Mouse (Mus musculus) hindbrain, embryonic 16.5 days (tissue): ENCODE data around the gene Gnb3. TPM values are rescaled to one million over a fixed set of nuclear protein-coding genes. Genes with fewer than 3 reads are reported as not detected.

ENCODE experiments used
- ATAC-seq: fragments of 200-750 bp; cut with Nextera tagmentation; 2 replicates; pipeline ENCODE4 v1.8.0; 2017; ENCODE audit warnings: moderate TSS enrichment, moderate library complexity
- H3K27ac ChIP-seq: fragments of 300-500 bp; sonication (generic); 2 replicates; pipeline ENCODE4 v1.5.1; 2014; ENCODE audit warnings: low read depth, mild to moderate bottlenecking, control low read depth, low read length, moderate library complexity
- H3K27me3 ChIP-seq: fragments of 300-500 bp; sonication (generic); replicated peaks from 2 replicates; pipeline ENCODE4 v1.6.1; 2014; ENCODE audit warnings: low read length; ENCODE audit not compliant: control insufficient read depth, insufficient read depth
- H3K36me3 ChIP-seq: fragments of 300-500 bp; sonication (generic); 2 replicates; pipeline ENCODE4 v1.6.1; 2014; ENCODE audit warnings: mild to moderate bottlenecking, low read length, moderate library complexity, mixed read lengths; ENCODE audit not compliant: control insufficient read depth, insufficient read depth
- H3K4me1 ChIP-seq: fragments of 300-500 bp; sonication (generic); 2 replicates; pipeline ENCODE4 v1.6.1; 2014; ENCODE audit warnings: low read depth, low read length; ENCODE audit not compliant: control insufficient read depth, insufficient read depth
- H3K4me2 ChIP-seq: fragments of 300-500 bp; sonication (generic); 2 replicates; pipeline ENCODE4 v1.6.1; 2014; ENCODE audit warnings: mild to moderate bottlenecking, low read length, control low read depth, moderate library complexity
- H3K4me3 ChIP-seq: fragments of 300-500 bp; sonication (generic); 2 replicates; pipeline ENCODE4 v1.5.1; 2014; ENCODE audit warnings: mild to moderate bottlenecking, low read length, control low read depth, moderate library complexity
- H3K9ac ChIP-seq: fragments of 300-500 bp; sonication (generic); 2 replicates; pipeline ENCODE4 v1.6.1; 2014; ENCODE audit warnings: low read depth, mild to moderate bottlenecking, control low read depth, low read length, moderate library complexity
- H3K9me3 ChIP-seq: fragments of 300-500 bp; sonication (generic); 2 replicates; pipeline ENCODE4 v1.6.1; 2014; ENCODE audit warnings: mild to moderate bottlenecking, low read length, moderate library complexity; ENCODE audit not compliant: control insufficient read depth
- WGBS: fragments of 180-500 bp; shearing (Covaris S2); extraction: QIAGEN DNeasy Blood & Tissue Kit; methylation state at CpG from one replicate; pipeline ENCODE4 v1.1.7; 2014; 5-methylcytosine and 5-hydroxymethylcytosine counted together
- polyA plus RNA-seq: library from polyadenylated mRNA; unstranded; fragments of >200 nt; fragmentation: Nextera tagmentation; extraction: Ambion mirVana; gene quantifications from 2 replicates; pipeline ENCODE4 v1.2.1, GENCODE M21; 2015

Gnb3 gene
- polyA plus RNA-seq, 1 experiment from 2014 or later, result 1.1 TPM

DNA sequence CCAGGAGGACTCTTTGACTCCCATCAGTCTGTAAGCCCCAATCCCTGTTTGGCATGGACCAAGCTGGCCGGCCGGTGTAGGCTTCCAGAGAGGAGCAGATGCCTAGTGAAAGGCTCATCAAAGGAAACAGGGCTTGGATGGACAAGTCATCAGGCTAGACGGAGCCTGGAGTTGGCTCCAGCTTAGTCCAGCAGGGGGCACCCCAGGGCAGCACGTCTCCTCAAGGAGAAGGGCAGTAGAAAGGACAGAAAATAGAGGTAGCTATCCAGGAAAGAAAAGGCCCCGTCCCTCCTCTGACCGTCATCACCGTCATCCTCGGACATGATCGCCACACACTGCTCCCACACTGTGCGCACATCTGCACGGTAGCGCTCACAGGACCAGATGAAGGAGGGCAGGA, 19.6 kb upstream of the Gnb3 start:
- peak overlapping the region; percentile 43 for H3K4me2 ChIP-seq
- H3K9ac ChIP-seq, result peak overlapping the region; percentile 59

DNA sequence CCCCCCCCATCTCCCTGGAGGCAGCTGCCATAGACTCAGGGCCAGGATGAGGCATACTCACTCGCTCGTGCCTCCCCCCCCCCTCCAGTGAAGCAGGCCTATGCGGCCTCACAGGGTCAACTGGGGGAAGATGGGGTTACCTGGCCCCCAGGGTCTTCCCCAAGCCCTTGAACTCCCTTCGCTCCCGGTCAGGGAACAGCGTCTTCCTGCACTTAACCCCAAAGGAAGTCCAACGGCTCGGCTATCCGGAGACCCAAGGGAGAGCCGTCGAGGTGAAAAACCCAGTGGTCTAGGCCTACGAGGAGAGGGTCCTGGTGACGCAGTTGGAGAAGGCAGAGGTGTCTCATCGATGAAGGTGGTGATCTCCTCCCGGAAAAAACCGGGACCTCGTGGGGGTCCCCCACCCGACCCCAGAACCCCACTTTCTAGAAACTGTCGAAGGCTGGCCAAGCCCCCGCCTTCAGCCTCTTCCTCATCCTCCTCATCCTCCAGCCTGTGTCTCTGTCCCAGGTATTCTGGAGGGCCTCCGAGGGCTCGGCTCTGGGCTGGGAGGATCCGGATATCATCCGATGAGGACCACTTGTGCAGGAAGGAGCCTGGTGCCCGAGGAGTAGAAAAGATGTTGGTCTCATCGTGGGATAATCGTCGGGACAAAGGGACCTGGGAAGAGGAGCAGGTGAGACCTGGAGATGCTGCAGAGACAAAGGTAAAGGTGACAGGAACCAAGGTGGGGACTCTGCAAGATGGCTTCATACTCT, 18.7 kb upstream of the Gnb3 start:
- H3K9ac ChIP-seq, result no peak overlapping the region
- no peak overlapping the region for H3K4me3 ChIP-seq
- H3K27ac ChIP-seq, result no peak overlapping the region
- 79% methylated on average over 28 of the region's 28 CpGs for WGBS
- no peaks in the 10 kb centered on the region for H3K27me3 ChIP-seq
- peak overlapping the region; percentile 1; the same call in 1 of the 2 replicates for H3K4me2 ChIP-seq
- peaks cover 44% of the 10 kb centered on the region for H3K4me1 ChIP-seq
- no peak for ATAC-seq
- H3K36me3 ChIP-seq, result no peaks in the 10 kb centered on the region
- H3K9me3 ChIP-seq, result no peaks in the 10 kb centered on the region

More for the DNA sequence above, 19.6 kb upstream of the Gnb3 start:
- Histone ChIP-seq H3K4me1 (peaks cover 50% of the 10 kb centered on the region), H3K4me3 (peak overlapping the region; percentile 13; the same call in 1 of the 2 replicates), H3K36me3 (no peaks in the 10 kb centered on the region), H3K27me3 (no peaks in the 10 kb centered on the region), H3K9me3 (no peaks in the 10 kb centered on the region), H3K27ac (peak overlapping the region; percentile 67)
- ATAC-seq, result no peak
- 9% methylated on average over 12 of the region's 12 CpGs for WGBS

DNA sequence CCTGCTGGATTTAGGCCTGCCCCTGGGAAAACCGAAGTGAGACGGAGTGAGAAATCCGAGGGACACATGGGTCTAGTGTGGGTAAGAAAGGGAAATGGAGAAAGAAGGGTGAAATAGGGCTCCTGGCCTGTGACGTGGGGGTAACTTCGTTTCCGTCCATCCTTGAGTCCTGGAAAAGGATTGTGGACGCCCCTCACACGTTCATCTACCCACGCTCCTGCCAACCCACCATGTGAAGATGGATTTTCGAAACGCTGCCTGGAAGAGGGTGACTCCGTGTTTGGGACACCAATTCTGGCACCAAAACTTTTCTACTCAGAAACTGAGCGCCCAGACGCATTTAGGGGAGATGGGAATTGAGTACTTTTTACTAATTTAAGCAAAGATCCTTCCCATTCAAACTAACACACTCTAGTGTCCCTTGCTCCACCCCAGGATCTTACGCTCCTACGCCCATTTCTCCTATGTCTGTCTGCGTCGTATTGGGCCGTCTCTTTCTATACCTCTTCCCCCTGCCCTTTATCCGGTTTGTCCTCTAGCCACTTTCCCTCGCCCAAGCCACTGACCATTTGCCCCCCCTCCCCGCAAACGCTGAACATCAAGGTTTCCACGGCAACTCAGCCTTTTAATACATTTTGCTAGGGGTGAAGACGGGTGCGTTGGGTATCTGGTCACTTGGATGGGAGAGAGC, 17.9 kb upstream of the Gnb3 start:
- H3K9ac ChIP-seq, result peak overlapping the region; percentile 96
- peaks cover 44% of the 10 kb centered on the region for H3K4me1 ChIP-seq
- 21% methylated on average over 26 of the region's 26 CpGs for WGBS
- H3K36me3 ChIP-seq, result no peaks in the 10 kb centered on the region
- H3K9me3 ChIP-seq, result no peaks in the 10 kb centered on the region
- peak overlapping the region; percentile 98 for H3K27ac ChIP-seq
- peak overlapping the region; percentile 76 for H3K4me2 ChIP-seq
- no peak for ATAC-seq
- H3K4me3 ChIP-seq, result peak overlapping the region; percentile 73
- H3K27me3 ChIP-seq, result no peaks in the 10 kb centered on the region

DNA sequence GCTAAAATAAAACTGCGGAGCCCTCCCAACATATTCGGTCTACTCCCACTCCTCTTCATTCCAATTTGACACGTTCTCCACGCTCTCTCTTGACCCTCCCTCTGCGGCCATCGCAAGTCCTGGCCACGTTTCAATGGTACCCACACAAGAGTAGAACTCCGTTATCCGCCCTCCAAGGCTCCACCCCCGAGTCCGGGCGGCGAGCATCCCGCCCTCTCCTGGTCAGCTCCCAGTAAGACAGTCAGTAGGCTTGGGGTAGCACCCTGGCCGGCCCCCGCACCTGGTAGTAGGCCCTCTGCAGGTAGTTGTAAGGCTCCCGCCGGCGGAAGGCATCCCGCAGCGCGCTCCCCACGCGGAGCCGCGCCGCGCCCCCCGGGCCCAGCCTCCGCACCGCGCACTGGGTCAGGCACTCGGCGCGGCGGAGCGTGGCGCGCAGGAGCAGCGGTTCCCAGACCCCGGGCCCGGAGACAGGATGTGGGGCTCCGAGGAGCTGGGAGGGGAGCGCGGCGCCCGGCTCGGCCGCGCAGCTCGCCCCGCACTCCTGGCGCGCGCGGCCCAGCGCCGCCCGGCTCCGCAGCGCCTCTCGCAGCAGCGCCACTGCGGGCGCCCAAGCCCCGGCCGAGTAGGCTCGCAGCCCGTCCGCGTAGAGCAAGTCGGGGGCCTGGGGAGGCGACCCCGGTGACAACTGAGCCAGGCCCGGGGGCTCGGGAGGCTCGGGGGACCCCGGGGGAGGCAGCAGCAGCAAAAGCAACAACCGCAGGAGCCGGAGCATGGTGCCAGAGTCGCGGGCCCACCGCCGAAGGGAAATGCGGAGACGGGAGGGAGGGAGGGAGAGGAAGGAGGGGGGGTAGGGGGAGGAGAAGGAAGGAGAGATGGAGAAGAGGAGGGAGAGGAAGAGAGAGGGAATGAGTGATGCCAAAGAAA, 17.1 kb upstream of the Gnb3 start, which contains the start of gene P3h3:
TSS of gene P3h3 (minus strand) at position 837 of the 924 bp plus-strand sequence.
- Histone ChIP-seq H3K4me3 (peak within 1 kb of the TSS; percentile 73), H3K9ac (peak within 1 kb of the TSS; percentile 96), H3K36me3 (no peaks in the 10 kb centered on the region), H3K9me3 (no peaks in the 10 kb centered on the region), H3K4me2 (peak within 1 kb of the TSS; percentile 76), H3K27me3 (no peaks in the 10 kb centered on the region), H3K4me1 (peaks cover 38% of the 10 kb centered on the region), H3K27ac (peak within 1 kb of the TSS; percentile 98)
- peak; percentile 89 for ATAC-seq
- WGBS, result under 1% methylated on average over 83 of the region's 86 CpGs

DNA sequence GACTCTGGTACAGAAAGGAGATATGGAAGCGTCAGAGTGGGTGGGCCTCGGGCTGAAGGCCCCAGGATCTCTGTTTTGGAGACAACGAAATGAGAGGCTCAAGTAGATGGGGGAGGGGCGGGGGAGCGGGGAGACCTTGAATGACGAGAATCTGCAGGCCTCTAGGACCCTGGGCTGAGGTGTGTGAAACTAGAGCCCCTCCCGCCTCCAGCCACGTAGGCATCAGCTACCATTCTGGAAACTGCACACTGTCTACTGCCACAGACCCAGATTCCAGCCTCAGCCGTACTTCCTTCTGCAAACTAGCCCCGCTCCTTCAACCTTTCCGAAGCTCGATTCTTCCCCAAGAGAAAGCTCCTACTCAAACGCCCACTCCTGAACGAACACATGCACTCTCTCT, 16.2 kb upstream of the Gnb3 start:
- 9% methylated on average over 14 of the region's 14 CpGs for WGBS

DNA sequence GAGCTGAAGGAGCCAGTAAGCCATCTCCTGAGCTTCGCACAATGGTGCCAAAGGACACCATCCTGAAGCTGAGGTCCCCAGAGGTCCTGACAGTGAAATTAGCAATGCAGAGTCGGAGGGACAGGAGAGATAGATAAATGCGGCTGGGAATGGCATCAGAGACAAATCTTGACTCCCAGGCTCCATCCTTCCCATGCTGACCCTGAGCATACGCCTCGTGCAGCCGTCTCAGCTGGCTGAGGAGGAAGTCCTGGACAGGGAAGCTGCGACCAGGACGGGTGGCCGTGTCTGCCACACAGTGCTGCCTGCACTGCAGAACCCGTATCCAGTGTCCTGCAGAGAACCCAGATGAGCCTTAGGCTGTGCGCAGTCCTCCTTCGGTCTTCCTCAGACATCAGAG, 14.6 kb upstream of the Gnb3 start:
- ATAC-seq, result no peak
- no peaks in the 10 kb centered on the region for H3K27me3 ChIP-seq
- H3K27ac ChIP-seq, result no peak overlapping the region
- no peak overlapping the region for H3K4me3 ChIP-seq
- H3K4me2 ChIP-seq, result no peak overlapping the region
- H3K9ac ChIP-seq, result no peak overlapping the region
- 70% methylated on average over 12 of the region's 12 CpGs for WGBS
- H3K36me3 ChIP-seq, result no peaks in the 10 kb centered on the region
- no peaks in the 10 kb centered on the region for H3K9me3 ChIP-seq
- peaks cover 20% of the 10 kb centered on the region for H3K4me1 ChIP-seq

More for the DNA sequence above, 16.2 kb upstream of the Gnb3 start:
- Histone ChIP-seq H3K36me3 (no peaks in the 10 kb centered on the region), H3K4me1 (peaks cover 31% of the 10 kb centered on the region), H3K4me2 (peak overlapping the region; percentile 76), H3K4me3 (peak overlapping the region; percentile 73), H3K9ac (peak overlapping the region; percentile 96), H3K9me3 (no peaks in the 10 kb centered on the region), H3K27ac (peak overlapping the region; percentile 98), H3K27me3 (no peaks in the 10 kb centered on the region)
- ATAC-seq, result peak; percentile 79

DNA sequence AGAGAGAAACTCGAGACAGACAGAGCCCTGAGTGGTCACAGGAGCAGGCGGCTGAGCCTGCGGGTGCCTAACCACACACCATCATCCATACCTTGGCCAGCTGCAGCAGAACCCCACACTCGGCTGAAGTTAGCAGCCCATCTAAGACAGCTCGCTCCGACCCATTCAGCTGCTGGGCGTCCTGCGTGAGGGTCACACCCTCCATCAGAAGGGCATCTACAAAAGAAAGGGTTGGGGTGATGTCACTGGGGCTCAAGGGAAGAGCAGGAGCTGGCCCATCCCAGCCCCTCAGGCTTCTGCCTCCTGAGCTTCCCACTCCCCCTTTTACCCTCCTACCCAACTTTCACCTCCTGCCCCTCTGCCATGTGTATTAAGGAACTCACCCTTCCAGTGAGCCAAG, 10.5 kb upstream of the Gnb3 start:
- H3K9ac ChIP-seq, result no peak overlapping the region
- no peak overlapping the region for H3K27ac ChIP-seq
- no peak for ATAC-seq
- no peaks in the 10 kb centered on the region for H3K36me3 ChIP-seq
- H3K9me3 ChIP-seq, result no peaks in the 10 kb centered on the region
- WGBS, result 58% methylated on average over 6 of the region's 8 CpGs
- no peaks in the 10 kb centered on the region for H3K27me3 ChIP-seq
- H3K4me3 ChIP-seq, result no peak overlapping the region
- H3K4me1 ChIP-seq, result peaks cover under 1% of the 10 kb centered on the region; the same call in 1 of the 2 replicates
- no peak overlapping the region for H3K4me2 ChIP-seq

DNA sequence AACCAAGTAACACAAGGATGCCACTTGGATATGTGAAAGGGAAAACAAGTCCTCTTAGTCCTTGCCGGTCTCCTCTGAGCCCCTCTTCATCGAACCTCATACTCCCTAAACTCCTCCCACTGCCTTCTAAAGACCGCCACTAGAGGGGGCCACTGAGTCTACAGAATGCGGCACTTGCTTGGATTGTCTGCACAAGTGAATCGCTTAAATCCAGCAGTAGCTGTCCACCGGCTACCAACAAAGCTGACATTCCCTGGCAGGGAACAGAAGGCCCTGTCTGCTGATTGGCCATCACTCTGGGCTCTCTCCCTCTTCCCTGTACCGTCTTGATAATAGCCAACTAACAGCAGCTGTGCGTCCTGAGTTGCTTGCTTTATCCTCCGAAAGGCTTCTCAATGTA, 7.2 kb upstream of the Gnb3 start:
- ATAC-seq, result peak; percentile 89
- no peak overlapping the region for H3K4me3 ChIP-seq
- H3K4me1 ChIP-seq, result no peaks in the 10 kb centered on the region
- peaks cover 4% of the 10 kb centered on the region; the same call in 1 of the 2 replicates for H3K36me3 ChIP-seq
- no peaks in the 10 kb centered on the region for H3K27me3 ChIP-seq
- 5% methylated on average over 9 of the region's 9 CpGs for WGBS
- H3K9me3 ChIP-seq, result no peaks in the 10 kb centered on the region
- no peak overlapping the region for H3K9ac ChIP-seq
- H3K27ac ChIP-seq, result peak overlapping the region; percentile 57
- H3K4me2 ChIP-seq, result peak overlapping the region; percentile 4; the same call in 1 of the 2 replicates
